Mouse (Mus musculus) left cerebral cortex, postnatal 4 days (tissue): ENCODE results near the gene Trpm3. TPM values are rescaled to one million over a fixed set of nuclear protein-coding genes. Genes with fewer than 3 reads are reported as not detected.
A peak's percentile ranks its signal among the peaks of the same experiment; 100 is the strongest.

Experiments used
- DNase-seq: peaks from one replicate; pipeline ENCODE4 v3.0.0-alpha.2; 2022
- intact Hi-C: fragments of 180-260 bp; cut with DNase I; formaldehyde crosslinking; loops from one replicate; pipeline ENCODE4 v1.15.1; 2025
- total RNA-seq, 2 experiments: library from RNA; stranded (reverse); gene quantifications; 2 replicates each; pipeline ENCODE4 v1.2.3; 2021

Trpm3 gene
- total RNA-seq, 2 experiments from 2014 or later: 88.7 to 89.4 TPM

DNA sequence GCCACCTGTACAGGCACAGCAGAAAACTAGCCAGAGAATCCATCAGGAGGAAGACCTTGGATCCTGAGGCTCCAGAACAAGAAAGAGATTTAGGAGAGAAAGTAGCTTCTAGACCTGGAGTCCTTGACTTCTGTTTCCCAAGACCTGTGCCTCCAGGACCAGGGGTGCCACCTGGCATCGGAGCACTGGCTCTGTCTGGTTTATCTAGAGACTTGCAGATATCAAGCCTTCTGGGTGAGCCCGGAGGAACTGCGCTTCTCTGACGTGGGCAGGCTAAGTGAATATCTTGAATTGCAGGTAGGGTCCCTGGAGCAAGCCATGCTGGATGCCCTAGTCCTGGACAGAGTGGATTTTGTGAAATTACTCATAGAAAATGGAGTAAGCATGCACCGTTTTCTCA lies 746.2 kb downstream of the Trpm3 start:
- no peak for DNase-seq
- intact Hi-C loops: loop anchor here (2.0 to 10.0 kb wide), 2 partner anchors 330 to 546 kb away; no protein-coding TSS in a partner anchor

DNA sequence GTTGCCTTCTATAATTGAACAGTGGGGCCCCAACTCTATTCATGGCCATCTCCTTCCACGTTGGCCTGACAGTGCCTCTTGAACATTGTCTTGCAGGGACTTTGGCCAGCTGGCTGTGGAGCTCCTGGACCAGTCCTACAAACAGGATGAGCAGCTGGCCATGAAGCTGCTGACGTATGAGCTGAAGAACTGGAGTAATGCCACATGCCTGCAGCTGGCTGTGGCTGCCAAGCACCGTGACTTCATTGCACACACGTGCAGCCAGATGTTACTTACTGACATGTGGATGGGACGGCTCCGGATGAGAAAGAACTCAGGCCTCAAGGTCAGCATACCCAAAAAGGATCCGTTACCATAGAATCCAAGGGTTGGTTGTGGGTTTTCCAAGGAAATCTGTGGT lies 763.0 kb downstream of the Trpm3 start:
- intact Hi-C loops: no loop called here

DNA sequence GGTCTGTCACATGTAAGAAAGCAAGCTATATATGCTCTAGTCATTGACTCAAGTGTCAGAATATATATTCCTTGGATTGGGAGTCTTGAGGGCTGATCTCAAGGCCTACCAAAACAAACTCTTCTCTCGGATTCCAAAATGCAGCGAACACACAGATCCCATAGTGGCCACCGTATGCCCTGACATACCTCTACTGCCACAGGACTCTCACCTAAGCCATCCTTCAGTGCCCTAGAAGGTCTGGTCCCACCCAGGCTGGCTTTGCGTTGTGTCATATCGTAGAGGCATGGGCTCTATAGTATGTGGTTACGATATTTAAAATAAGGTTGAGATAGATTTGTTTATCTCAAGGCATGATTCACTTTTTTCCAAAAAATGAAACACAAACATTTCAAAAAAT lies 763.5 kb downstream of the Trpm3 start:
- intact Hi-C loops: no loop called here
- DNase-seq: no peak

More for the DNA sequence above, 763.0 kb downstream of the Trpm3 start:
- no peak for DNase-seq

DNA sequence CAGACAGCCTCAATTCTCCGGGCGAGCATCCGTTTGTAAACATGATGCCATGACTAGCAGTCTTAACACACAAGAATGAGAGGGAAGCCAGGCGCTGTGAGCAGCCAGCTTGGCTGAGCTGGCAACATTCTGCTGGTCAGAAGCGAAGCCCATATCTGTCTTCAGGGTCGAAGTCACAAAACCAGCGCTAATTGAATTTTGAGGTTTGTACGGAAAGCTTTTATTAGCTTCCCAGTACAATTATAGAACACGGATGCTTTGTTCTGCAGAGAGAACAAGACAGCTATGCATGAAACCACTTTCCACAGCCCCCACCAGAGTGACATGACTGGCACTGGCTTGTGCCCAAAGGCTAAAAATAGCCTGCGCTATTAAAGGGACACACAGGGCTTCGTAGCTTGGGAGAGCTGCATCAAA lies 766.2 kb downstream of the Trpm3 start:
- intact Hi-C loops: no loop called here

DNA sequence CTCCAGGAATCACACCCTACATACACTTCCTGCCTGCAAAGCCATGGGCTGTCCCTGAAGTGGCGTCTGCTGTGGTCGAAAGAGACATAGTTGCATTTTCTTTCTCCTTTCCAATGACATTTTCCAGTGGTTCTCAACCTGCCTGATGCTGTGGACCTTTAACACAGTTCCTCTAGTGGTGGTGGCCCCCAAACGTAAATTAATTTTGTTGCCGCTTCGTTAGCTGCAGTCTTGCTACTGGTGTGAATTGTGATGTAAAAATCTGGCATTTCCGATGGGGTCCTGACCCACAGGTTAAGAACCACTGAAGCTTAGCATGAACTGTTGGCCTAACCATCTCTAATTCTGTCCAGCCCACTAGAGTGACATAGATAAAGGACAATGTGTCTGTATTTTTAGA lies 771.8 kb downstream of the Trpm3 start:
- intact Hi-C loops: no loop called here
- DNase-seq: no peak

More for the DNA sequence above, 766.2 kb downstream of the Trpm3 start:
- DNase-seq: peak; percentile 75

DNA sequence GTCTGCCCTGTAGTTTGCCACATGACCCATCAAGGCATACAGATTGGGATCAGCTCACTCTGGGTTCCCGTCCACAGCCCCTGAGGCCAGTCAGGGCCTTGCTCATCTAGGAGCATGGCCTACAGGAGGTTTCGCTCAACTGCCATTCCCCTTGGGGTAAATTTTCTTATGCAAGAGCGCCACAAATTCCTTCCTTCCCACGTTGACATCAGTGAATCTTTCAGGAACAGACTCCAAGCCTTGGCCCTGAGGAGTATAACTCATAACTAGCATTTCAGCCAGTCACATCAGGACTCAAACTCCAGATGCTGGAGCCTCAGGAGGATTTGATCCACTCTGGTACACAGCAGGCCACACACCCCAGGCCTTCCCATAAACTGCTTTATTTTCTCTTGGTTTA lies 774.1 kb downstream of the Trpm3 start:
- intact Hi-C loops: no loop called here
- no peak for DNase-seq

DNA sequence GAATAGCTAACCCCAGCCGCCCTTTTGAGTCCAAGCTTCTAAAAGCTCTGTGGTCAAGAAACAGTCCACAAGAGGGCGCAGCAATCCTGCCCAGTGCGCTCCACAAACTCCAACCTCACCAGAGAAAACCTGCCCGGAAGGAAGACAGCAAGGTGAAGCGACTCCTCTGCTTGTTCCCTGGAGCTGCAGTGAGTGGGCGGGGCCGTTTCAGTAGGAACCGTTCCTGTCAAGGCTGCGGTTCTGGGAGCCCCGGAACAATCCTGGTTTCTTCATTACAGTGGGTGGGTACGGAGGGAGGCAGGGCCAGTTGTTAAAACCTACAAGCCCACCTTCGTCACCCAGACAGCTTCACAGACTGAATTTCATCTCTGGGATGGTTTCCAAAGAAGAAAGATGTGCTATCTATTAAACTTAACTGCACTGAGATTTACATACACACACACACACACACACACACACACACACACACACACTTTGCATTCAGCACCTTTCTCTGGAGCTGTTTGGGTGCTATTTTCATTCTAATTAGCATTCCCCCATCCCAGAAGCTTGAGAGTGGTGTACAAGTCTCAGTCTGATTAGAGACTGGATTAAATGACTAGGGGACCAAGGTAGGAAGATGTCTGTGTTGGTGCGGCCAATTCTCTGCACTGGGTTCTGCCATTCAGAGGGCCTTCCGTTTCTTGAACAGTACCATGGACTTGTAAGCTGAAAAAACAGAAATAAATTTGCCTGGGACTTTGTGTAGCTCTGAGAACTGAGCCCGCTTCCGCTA lies 777.2 kb downstream of the Trpm3 start:
- DNase-seq: peak; percentile 88
- intact Hi-C loops: loop anchor here (5.0 kb wide), 2 partner anchors 221 to 306 kb away; no protein-coding TSS in a partner anchor

DNA sequence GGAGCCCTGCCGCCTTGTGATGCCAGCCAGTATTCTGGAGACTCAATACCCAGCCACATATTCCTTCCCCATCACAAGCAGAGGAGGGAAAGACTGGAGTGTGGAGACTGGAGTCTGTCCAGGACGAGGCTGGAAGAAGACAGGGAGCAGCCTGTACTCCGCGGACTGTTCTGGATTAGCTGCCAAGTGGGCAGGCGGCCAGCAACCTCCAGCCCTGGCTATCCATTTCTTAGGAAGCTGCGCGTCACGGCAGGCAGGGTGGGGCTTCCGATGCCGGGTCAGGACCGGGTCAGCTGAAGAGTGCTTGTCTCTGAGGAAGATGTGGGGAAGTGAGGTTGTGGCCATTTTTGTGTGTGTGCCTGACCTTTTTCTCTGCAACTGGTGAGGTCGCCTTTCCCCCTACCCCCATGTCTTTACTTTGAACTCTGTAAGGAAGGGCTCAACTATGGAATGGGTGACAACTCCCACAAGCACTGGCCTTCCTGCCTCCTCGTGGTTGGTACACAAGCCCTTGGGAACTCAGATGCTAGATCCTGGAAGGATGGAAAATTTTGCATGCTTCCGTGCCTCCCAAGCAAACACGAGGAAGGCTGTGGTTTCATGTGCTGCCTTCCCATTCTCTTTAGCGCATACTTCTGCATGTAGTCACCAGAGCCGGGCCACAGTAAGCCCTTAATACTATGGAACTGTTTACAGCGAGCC lies 777.9 kb downstream of the Trpm3 start:
- peak; percentile 99 for DNase-seq

DNA sequence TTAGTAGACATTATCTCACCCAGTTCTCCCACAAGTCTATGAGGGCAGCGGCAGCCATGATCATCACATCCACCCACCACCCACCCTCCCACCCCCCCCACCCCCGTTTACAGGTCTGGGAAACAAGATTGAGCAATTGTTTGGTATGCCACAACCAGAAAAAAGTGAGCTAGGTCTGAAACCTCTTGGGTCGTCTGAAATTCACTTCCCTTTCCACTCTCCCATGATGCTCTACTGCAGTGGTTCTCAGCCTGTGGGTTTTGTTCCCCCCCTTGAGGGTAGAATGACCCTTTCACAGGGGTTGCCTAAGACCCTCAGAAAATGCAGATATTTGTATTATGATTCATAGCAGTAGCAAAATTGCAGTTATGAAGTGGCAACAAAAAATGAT lies 778.5 kb downstream of the Trpm3 start:
- intact Hi-C loops: loop anchor here (5.0 kb wide), 2 partner anchors 220 to 305 kb away; no protein-coding TSS in a partner anchor
- DNase-seq: no peak

More for the DNA sequence above, 777.9 kb downstream of the Trpm3 start:
- intact Hi-C loops: loop anchor here (5.0 kb wide), 2 partner anchors 221 to 306 kb away; no protein-coding TSS in a partner anchor

DNA sequence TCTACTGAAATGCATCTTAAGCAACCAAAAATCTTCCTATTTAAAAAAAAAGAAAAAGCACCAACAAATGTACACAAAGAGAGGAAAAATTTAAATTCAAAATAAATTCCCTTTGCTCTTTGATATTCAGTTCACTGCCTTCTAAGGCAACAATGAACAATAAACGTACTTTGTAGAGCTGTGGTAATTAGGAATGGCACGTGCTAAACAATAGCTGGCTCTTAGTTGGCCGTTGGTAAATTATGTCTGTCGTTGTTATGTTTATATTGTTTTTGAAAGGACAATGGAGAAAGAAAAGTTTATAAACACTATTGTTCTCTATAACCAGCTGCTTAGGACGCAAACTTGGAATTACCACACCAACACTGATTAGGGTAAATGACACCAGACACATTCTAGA lies 782.1 kb downstream of the Trpm3 start:
- intact Hi-C loops: no loop called here
- no peak for DNase-seq

DNA sequence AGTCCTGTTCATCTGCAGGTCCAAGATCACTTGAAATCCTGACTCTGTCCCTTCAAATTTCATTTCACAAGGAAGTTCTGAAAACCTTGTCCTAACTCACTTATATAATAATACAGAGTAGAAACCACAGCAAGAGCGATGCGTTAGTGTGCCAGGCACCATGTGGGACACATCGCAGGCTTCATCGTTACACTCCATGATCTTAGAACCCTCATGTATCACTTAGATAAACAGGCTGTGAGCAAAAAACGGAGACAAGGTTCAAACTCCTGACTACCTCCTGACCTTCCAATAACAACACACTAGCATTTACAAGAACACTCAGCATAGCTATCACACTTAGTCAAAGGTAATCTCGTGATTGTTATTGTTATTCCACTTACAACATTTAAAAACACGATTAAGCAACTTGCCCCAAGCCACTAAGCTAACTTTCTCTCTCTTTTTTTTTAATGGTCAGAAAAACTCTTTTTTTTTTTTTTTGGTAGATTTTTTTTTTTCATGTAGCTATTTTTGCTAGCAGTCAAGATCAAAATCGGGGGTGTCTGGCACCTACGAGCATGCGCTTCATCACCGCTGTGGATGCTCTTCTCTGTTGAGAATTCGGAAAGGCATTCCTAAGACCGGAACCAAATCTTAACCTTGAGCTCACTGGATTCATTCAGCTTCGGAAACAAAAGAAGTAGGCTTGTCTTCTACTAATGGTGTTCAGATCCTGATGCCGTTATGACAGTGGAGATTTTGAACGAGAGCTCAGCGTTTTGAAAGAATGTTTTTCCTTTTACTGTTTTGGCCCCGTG lies 784.2 kb downstream of the Trpm3 start:
- intact Hi-C loops: no loop called here
- no peak for DNase-seq

DNA sequence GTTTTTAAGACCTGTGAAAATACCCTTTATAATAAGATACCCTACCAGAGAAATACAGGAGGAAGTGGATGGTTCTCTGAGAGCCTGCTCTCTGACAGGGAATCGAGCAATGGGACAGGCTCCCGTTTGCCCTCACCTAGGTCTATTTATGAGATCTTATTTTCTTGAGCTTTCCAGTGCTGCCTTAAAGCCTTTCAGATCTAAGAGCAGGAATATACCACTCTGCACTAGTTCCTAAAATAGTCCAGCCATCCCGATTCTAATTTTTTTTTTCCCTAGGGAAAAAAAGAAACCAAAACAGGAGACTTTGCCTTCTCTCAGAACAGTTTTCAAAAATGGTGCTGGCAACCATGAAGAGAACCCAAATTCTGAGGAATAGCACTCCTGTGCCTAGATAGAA lies 786.4 kb downstream of the Trpm3 start:
- intact Hi-C loops: no loop called here
- DNase-seq: no peak

DNA sequence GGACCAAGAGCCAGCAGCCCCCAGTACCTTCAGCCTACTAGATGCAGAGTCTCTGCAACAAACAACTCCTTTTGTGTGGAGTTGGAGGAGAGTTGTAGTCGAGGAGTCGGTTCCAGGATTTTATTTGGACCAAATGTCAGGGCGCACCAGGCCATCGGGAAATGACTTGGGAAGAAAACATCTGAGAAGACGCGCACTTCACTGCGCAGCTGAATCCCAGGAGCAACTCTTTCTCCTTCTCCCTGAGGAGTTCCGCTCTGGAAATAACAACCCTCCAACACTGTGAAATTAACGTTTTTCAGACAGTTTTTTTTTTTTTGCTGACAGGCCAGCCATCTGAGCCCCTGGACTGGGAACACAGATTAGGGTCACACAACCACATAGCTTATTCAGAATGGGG lies 787.9 kb downstream of the Trpm3 start:
- intact Hi-C loops: no loop called here
- no peak for DNase-seq

DNA sequence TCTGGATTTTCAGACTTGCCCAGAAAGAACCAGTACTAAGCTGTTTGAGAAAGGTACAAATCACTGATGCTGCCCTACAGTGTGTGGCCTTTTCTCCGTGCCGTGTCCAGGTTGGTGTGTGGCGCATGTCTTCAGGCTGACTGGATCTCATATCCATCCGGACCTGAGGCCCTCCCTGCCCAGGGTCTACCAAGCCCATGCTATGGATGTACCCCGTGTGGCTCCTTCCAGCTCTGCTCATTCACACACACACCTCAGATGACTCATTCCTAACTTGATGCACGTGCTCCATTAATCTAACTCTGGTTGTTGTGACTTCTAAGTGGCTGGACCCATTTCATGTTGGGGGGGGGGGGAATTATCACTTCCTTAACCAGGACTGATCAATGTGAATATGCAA lies 789.5 kb downstream of the Trpm3 start:
- intact Hi-C loops: no loop called here

DNA sequence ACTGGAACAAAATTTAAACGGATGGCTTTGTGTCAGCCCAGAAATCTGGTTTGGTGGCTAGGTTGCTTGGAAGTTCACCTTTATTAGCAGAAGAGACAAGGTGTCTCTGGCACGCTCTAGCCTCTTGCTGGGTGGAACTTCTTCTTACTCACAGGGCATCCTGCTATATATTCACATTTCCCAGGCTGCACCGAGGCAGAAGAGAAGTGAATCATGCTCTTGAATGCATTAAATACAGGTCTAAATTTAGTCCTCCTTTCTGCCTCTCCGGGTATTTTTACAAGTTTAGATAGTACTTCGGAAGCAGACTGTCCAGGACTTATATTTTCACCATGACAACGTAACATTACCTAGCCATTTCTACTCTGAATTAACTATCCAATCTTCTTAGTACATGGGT lies 790.9 kb downstream of the Trpm3 start:
- DNase-seq: no peak

More for the DNA sequence above, 789.5 kb downstream of the Trpm3 start:
- DNase-seq: no peak

DNA sequence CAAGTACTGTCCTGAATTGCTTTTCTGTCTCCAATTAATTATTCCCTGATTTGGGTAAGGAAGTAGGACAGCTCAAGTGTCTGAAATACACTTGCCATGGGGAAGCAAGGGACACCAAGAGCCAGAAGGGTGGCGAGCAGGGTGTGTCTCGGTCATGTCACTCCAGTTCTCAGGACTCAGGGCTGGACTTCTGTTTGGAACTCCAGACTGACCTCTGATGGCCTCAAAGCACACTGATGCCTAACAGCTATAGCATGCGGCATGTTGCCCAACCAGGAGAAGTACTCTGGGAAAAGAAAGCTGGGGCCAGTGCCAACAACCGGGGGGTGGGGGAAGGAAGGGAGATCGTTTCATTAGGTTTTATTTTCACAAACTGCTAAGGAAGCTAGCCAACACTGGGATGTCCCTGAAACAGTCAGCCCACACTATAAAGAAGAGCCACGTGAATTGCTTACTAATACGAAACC lies 791.6 kb downstream of the Trpm3 start:
- intact Hi-C loops: no loop called here
- peak; percentile 63 for DNase-seq

More for the DNA sequence above, 790.9 kb downstream of the Trpm3 start:
- intact Hi-C loops: no loop called here

DNA sequence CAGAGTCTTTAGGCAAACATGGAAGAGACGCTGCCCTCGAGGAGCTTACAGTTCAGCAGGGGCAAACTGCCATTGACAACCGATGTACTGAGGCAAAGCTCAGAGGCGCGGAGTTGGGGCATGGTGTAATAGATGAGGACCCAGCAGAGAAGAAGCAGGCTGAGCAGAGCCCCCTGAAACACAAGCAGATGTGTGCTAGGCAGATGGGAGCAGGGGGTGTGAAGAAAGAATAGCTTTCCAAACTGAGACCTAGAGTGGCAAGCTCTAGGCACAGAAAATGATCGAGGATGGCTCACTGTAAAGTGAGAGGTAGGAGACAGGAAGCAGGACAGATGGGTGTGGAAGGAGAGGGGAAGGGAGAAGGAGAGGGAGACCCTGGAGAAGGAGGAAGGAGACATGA lies 792.2 kb downstream of the Trpm3 start:
- no peak for DNase-seq
- intact Hi-C loops: no loop called here

DNA sequence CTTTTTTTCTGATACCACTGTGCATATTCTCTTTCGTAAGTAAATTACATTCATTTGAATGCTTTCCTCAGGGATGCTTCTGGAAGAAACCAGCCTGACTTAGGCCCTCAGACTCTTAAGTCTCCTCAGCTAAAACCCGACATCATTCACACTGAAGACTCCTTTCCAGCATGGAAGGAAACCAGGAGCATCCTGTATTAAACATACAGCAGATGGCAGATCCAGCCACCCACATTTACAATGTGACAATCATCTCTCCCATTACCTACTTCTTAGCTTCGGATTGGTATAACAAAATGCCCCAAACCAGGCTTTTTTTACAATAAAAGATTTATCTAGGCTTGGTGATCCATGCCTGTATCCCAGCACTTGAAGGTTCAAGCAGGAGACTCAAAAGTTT lies 796.2 kb downstream of the Trpm3 start:
- intact Hi-C loops: loop anchor here (5.0 kb wide), 1 partner anchor 202 kb away; no protein-coding TSS in a partner anchor

DNA sequence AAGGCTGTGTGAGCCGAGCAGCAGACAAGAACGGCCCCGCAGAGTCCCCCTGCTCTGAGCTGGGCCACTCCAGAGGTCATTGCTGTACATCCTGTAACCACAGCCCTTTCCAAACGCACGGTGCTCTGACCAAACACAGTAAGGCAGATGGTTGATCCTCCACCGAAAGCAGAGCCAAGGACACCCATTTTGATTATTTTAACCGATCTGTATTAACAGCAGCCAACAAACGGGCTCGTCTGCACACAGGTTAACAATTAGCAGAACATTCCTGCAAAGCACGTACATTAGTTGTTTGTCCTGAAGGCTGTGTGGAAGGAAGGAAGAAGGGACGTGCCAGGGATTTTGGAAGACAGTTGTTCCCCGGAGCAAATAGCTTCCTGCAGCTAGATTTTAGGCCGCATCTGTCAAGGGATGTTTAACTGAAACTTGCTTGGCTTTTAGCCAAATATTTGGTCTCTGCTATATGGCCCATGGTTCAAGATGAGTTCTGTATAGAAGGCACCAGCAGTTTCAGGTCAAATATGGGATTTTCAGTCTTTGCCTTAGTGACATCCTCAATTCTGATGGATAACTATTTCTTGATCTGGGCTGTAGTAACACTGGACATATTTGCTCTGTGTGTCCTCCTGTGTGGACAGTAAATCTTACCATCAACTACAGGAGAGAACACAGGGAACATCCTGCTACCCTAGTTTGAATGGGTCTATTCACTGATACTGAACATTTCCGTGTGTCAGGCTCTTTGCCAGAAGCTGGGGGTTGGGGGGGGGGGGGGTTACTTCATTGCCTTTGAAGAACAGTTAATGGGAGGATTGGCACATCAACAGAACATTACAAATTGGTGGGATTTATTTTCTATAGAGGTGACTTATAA lies 800.2 kb downstream of the Trpm3 start:
- intact Hi-C loops: loop anchor here (5.0 kb wide), 1 partner anchor 198 kb away; no protein-coding TSS in a partner anchor
- no peak for DNase-seq

More for the DNA sequence above, 796.2 kb downstream of the Trpm3 start:
- no peak for DNase-seq

DNA sequence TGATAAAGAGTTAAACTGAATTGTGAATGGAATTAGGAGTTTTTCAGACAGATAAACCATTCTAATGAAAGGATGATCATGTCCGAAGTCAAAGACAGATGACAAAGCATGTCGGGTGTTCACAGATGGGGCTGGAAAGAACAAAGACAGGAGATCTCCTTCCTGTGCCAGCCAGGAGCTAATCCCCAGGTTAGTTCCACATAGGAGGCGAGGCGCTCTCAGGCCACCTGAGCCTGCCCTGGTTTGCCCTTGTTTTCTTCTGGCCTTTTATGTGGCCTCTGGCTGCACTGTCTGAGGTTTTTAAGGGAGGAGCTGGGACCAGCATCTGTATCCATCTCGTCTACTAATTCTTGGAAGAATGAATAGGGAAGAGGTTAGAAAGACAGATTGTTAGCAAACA lies 801.0 kb downstream of the Trpm3 start:
- intact Hi-C loops: loop anchor here (5.0 kb wide), 1 partner anchor 197 kb away; no protein-coding TSS in a partner anchor
- DNase-seq: no peak
